Comparison of ENCODE assay signal across 10 mouse cellular contexts in genomic region chr1:66987558-66988190, GRCm38 (mm10). TPM values are rescaled to one million over a fixed set of nuclear protein-coding genes. Genes with fewer than 3 reads are reported as not detected.
A peak's percentile ranks its signal among the peaks of the same experiment; 100 is the strongest.
DNase-seq lines count a peak whose midpoint lies in the region; ATAC-seq and TF ChIP-seq lines count a peak whose summit lies in the region.
"Had no signal": no experiment of that assay in that cellular context is flagged by ENCODE, and none has a peak within 500 bp of the region (broad histone marks: within the 10 kb centered on the region; RNA-seq: fewer than 3 reads in every experiment).

No protein-coding gene starts in this region.

- DNase-seq in forebrain, embryonic 10.5 days (ENCODE audit: extremely low spot score, low spot score): peak; percentile 13
- peak; percentile 7 for DNase-seq in thymus, postnatal 25 days
- DNase-seq in thymus, adult 18-20 months: no peak
- DNase-seq in gastrocnemius, adult 2 months: no peak
- DNase-seq in cerebellum, postnatal 36 days: no peak
- DNase-seq in testis, postnatal 14 days (ENCODE audit: low spot score): no peak
- DNase-seq: adrenal gland, postnatal 10 days; thymus, postnatal 4 days had no signal

- no peaks in the 10 kb centered on the region for H3K9me3 ChIP-seq in forebrain, embryonic 10.5 days
- H3K9me3 ChIP-seq in forebrain, embryonic 16.5 days (ENCODE audit: control insufficient read depth, low read length): no peaks in the 10 kb centered on the region
- H3K9me3 ChIP-seq in liver, embryonic 16.5 days (replicated peaks; ENCODE audit: control insufficient read depth, low read length): no peaks in the 10 kb centered on the region

- intact Hi-C loops in gastrocnemius, adult 2 months (cut with DNase I): no loop called here

- H3K27me3 ChIP-seq in forebrain, embryonic 10.5 days (ENCODE audit: poor library complexity, severe bottlenecking): no peaks in the 10 kb centered on the region
- no peaks in the 10 kb centered on the region for H3K27me3 ChIP-seq in forebrain, embryonic 16.5 days (replicated peaks; ENCODE audit: control insufficient read depth, insufficient read depth, low read length)
- no peaks in the 10 kb centered on the region for H3K27me3 ChIP-seq in liver, embryonic 16.5 days (ENCODE audit: control insufficient read depth, insufficient read depth, low read depth, low read length)

- peaks cover 7% of the 10 kb centered on the region; the same call in 1 of the 2 replicates for H3K4me1 ChIP-seq in forebrain, embryonic 10.5 days
- peaks cover 6% of the 10 kb centered on the region; the same call in 1 of the 2 replicates for H3K4me1 ChIP-seq in forebrain, embryonic 16.5 days (replicated peaks; ENCODE audit: control insufficient read depth, insufficient read depth, low read length)
- no peaks in the 10 kb centered on the region for H3K4me1 ChIP-seq in liver, embryonic 16.5 days (ENCODE audit: control insufficient read depth, low read depth, low read length)

- WGBS in forebrain, embryonic 10.5 days: 86% methylated on average over 18 of the region's 18 CpGs
- 75% methylated on average over 18 of the region's 18 CpGs for WGBS in forebrain, embryonic 16.5 days
- 43% methylated on average over 18 of the region's 18 CpGs for WGBS in liver, embryonic 16.5 days (ENCODE audit: insufficient replicate concordance)

- no peaks in the 10 kb centered on the region for H3K36me3 ChIP-seq in forebrain, embryonic 10.5 days (replicated peaks)
- no peaks in the 10 kb centered on the region for H3K36me3 ChIP-seq in forebrain, embryonic 16.5 days (ENCODE audit: control insufficient read depth, insufficient read depth)
- H3K36me3 ChIP-seq in liver, embryonic 16.5 days (ENCODE audit: control insufficient read depth, insufficient read depth): no peaks in the 10 kb centered on the region

- no peak overlapping the region for H3K4me2 ChIP-seq in forebrain, embryonic 16.5 days (ENCODE audit: low read length)
- no peak overlapping the region; the same call in 1 of the 2 replicates for H3K4me2 ChIP-seq in liver, embryonic 16.5 days (ENCODE audit: low read depth, low read length)

- TF ChIP-seq CTCF in gastrocnemius, adult 2 months (IDR thresholded peaks at IDR 0.05): no peak

- no peak overlapping the region for H3K9ac ChIP-seq in forebrain, embryonic 16.5 days (replicated peaks; ENCODE audit: low read depth, low read length)
- H3K9ac ChIP-seq in liver, embryonic 16.5 days (ENCODE audit: low read depth, low read length): no peak overlapping the region

- H3K27ac ChIP-seq in forebrain, embryonic 10.5 days: no peak overlapping the region
- no peak overlapping the region for H3K27ac ChIP-seq in forebrain, embryonic 16.5 days (ENCODE audit: low read length)
- no peak overlapping the region for H3K27ac ChIP-seq in liver, embryonic 16.5 days (ENCODE audit: low read length)
- no peak overlapping the region for H3K27ac ChIP-seq in gastrocnemius, adult 2 months

- ATAC-seq in forebrain, embryonic 16.5 days: no peak; the same call in 1 of the 2 replicates
- ATAC-seq in liver, embryonic 16.5 days (ENCODE audit: low read depth): peak; percentile 27; the same call in 1 of the 2 replicates

- H3K4me3 ChIP-seq in forebrain, embryonic 10.5 days: no peak overlapping the region
- H3K4me3 ChIP-seq in forebrain, embryonic 16.5 days (replicated peaks; ENCODE audit: low read length): no peak overlapping the region
- no peak overlapping the region for H3K4me3 ChIP-seq in liver, embryonic 16.5 days (ENCODE audit: low read depth, low read length)
- H3K4me3 ChIP-seq in gastrocnemius, adult 2 months: no peak overlapping the region

RNA-seq across cellular contexts. Expression of gene Myl1, which starts 42.5 kb away (rescaled TPM):
- 0.14 and 0.43 TPM in 2 replicates for polyA plus RNA-seq in forebrain, embryonic 10.5 days (2016; fragmentation: Nextera tagmentation; extraction: Ambion mirVana)
- 0.38 and 2.5 TPM in 2 replicates for polyA plus RNA-seq in forebrain, embryonic 16.5 days (2015; fragmentation: Nextera tagmentation; extraction: Ambion mirVana)
- 37.0 and 86.2 TPM in 2 replicates for polyA plus RNA-seq in liver, embryonic 16.5 days (2015; fragmentation: Nextera tagmentation; extraction: Ambion mirVana)
- over 10,000 TPM; 14,696 to 24,668 TPM for total RNA-seq in gastrocnemius, adult 2 months (2021)

RNA-seq across cellular contexts. Expression of gene Lancl1, which starts 51.0 kb away (rescaled TPM):
- 66.0 and 67.0 TPM in 2 replicates for polyA plus RNA-seq in forebrain, embryonic 10.5 days (2016; fragmentation: Nextera tagmentation; extraction: Ambion mirVana)
- polyA plus RNA-seq in forebrain, embryonic 16.5 days (2015; fragmentation: Nextera tagmentation; extraction: Ambion mirVana): 198 and 201 TPM in 2 replicates
- polyA plus RNA-seq in liver, embryonic 16.5 days (2015; fragmentation: Nextera tagmentation; extraction: Ambion mirVana): 21.0 and 21.5 TPM in 2 replicates
- 10 to 100 TPM; 31.4 to 37.4 TPM for total RNA-seq in gastrocnemius, adult 2 months (2021)

Comparison
In these comparisons a context has a peak if more than half of its experiments do, and no peak if none do; other contexts are left out.
1. DNase-seq: peak in forebrain, embryonic 10.5 days (single experiment) and thymus, postnatal 25 days (single experiment); none in thymus, adult 18-20 months (0 of 2), gastrocnemius, adult 2 months (single experiment), cerebellum, postnatal 36 days (0 of 2) and testis, postnatal 14 days (single experiment).
2. RNA of gene Myl1, which starts 42.5 kb away (polyA plus RNA-seq): 37.0 to 86.2 TPM in liver, embryonic 16.5 days; 0.38 to 2.5 TPM in forebrain, embryonic 16.5 days and 0.14 to 0.43 TPM in forebrain, embryonic 10.5 days; every median in the first group is over 10 times any median in the second.